Mouse (Mus musculus) adrenal gland, adult 8-10 months (tissue): ENCODE measurements around the gene Mfge8. TPM values are rescaled to one million over a fixed set of nuclear protein-coding genes. Genes with fewer than 3 reads are reported as not detected.

ENCODE experiments used
- DNase-seq: peaks from one replicate; pipeline ENCODE4 v3.0.0; 2022
- total RNA-seq, 4 experiments: library from RNA; stranded (reverse); gene quantifications; 2 replicates each; pipeline ENCODE4 v1.2.4; 2022

Mfge8 gene
- total RNA-seq, 4 experiments from 2014 or later, result 263 to 328 (median 290) TPM

DNA sequence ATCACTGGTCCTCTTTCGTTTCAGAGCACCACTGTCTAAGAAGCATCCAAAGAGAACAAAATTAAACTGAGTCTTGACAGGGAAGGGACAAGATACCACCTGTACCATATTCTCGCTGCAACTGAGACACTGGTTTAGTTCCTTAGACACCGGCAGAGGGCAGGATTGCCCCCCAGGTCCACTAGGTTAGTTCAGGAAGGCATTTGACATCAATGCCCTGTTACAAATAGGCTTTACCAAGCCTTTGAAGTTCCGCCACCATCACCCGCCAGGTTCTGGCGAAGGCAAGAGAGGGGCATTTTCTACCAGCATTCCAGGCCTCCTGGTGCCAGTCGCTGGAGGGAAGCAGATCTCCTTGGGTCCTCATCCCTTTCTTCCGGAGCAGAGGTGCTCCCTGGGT is 19.0 kb downstream of the Mfge8 start:
- DNase-seq, result no peak

DNA sequence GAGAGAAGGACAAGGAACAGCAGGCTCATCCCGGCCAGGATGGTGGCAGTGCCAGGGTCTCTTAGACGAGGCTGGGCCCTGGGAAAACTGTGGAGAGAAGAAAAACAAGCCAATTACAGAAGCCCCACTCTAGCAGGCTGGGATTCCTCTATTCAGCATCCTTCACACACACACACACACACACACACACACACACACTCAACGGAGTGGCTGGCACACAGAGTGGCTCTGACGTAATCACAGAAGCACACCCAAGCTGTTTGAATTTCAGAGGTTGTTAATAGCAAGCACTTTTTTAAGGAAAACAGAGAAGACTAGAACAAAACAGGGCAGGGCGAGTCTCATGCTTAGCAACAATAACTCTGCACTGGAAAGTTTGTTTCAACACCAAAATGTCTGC is 25.4 kb downstream of the Mfge8 start:
- no peak for DNase-seq

DNA sequence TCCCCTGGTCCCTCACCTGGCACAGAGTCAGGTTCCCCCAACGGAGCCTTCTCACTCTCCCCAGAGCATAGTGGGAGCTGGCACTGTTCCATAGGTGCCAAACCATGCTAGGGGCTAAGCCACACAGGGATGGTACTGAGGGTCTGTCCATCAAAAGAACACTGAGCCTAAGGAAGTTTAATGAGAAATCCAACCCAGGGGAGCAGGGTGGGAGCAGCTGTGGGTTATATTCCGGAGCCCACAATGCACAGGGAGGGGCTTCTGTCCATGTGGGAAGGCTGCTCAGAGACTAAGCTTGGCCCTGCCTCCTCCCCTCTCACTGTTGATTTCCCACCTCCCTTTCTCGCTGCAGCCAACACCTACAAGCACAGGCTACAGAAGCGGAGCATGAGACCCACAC is 35.0 kb downstream of the Mfge8 start:
- no peak for DNase-seq

DNA sequence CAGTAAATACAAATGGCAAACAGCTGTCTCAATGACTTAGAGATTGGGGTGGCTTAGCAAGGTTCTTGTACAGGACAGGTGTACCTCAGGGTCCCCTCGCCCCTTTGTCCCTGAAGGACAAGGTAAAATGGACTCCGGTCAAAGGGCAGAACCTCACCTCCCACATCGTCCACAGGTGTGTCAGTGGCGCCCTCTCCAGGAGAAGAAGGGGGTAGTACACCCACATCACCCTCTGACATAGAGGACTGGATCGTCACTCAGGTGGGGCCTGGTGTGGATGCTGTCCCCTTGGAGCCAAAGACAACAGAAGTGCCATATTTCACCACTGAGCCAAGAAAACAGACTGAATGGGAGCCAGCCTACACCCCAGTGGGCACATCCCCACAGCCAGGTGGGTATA is 52.4 kb downstream of the Mfge8 start:
- DNase-seq, result no peak

DNA sequence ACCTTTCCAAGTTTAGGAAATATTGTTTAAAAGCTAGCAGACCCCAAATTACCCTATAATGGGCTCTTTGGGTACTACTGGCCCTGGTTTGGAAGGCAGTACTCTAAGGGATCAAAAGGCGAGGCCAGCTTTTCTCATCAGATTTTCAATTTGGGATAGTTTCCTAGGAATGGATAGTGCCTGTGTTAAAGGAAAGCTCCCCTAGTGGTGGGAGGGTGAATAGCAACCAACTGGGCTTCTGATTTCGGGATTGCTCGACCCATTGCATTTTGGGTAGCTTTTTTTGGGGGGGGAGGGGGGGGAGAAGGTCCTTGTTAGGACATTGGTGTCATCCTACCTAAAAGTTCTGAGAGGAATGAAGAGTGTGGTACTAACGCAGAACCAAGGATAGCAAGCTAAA is 59.7 kb downstream of the Mfge8 start:
- DNase-seq, result no peak

Other genes with a start within 250 kb of the Mfge8 start
- 10 to 100 TPM in 1 of 4 experiments, 1 to 10 TPM in 3; 5.0 to 10.9 (median 7.5) TPM for gene Isg20, start 235.6 kb downstream of the Mfge8 start, total RNA-seq
- 100 to 1,000 TPM in 1 of 4 experiments, 10 to 100 TPM in 1, 1 to 10 TPM in 2; 2.1 to 110 (median 45.0) TPM for gene Acan, start 95.6 kb downstream of the Mfge8 start, total RNA-seq
- gene Hapln3, start 18.0 kb downstream of the Mfge8 start, total RNA-seq, result 1 to 10 TPM in 1 of 4 experiments, under 1 TPM in 3; 0.55 to 2.0 (median 0.67) TPM
- 1,000 to 10,000 TPM; 1,088 to 1,472 (median 1,425) TPM for gene Abhd2, start 124.1 kb upstream of the Mfge8 start, total RNA-seq
- gene Rlbp1, start 238.0 kb upstream of the Mfge8 start, total RNA-seq, result 1 to 10 TPM in 1 of 4 experiments, under 1 TPM in 1, not detected in 2; 0.17 to 1.4 TPM
- under 1 TPM; 0.20 to 0.95 (median 0.43) TPM for gene Fanci, start 242.9 kb upstream of the Mfge8 start, total RNA-seq